Mouse (Mus musculus) stomach, postnatal 0 days (tissue): ENCODE measurements around the gene Col13a1. TPM values are rescaled to one million over a fixed set of nuclear protein-coding genes. Genes with fewer than 3 reads are reported as not detected.

Experiments
- ATAC-seq: fragments of 200-750 bp; cut with Nextera tagmentation; 2 replicates; pipeline ENCODE4 v1.8.0; 2017; ENCODE audit not compliant: low FRiP score, low TSS enrichment
- DNase-seq: peaks from one replicate; pipeline ENCODE4 v3.0.0-alpha.2; 2016; ENCODE audit warnings: low spot score
- H3K27ac ChIP-seq: fragments of 300-500 bp; sonication (generic); replicated peaks from 2 replicates; pipeline ENCODE4 v1.5.1; 2014; ENCODE audit warnings: mild to moderate bottlenecking, control low read depth
- H3K27me3 ChIP-seq: fragments of 300-500 bp; sonication (generic); 2 replicates; pipeline ENCODE4 v1.6.1; 2014; ENCODE audit warnings: low read length; ENCODE audit not compliant: control insufficient read depth, insufficient read depth
- H3K36me3 ChIP-seq: fragments of 300-500 bp; sonication (generic); 2 replicates; pipeline ENCODE4 v1.6.1; 2014; ENCODE audit warnings: low read length, mixed read lengths; ENCODE audit not compliant: control insufficient read depth, insufficient read depth
- H3K4me1 ChIP-seq: fragments of 300-500 bp; sonication (generic); replicated peaks from 2 replicates; pipeline ENCODE4 v1.6.1; 2014; ENCODE audit warnings: antibody characterized with exemption; ENCODE audit not compliant: control insufficient read depth, insufficient read depth
- H3K4me2 ChIP-seq: fragments of 300-500 bp; sonication (generic); replicated peaks from 2 replicates; pipeline ENCODE4 v1.6.1; 2014; ENCODE audit warnings: low read depth, mild to moderate bottlenecking, control low read depth, moderate library complexity
- H3K4me3 ChIP-seq: fragments of 300-500 bp; sonication (generic); 2 replicates; pipeline ENCODE4 v1.5.1; 2014; ENCODE audit warnings: low read depth, low read length, control low read depth
- H3K9ac ChIP-seq: fragments of 300-500 bp; sonication (generic); 2 replicates; pipeline ENCODE4 v1.6.1; 2014; ENCODE audit warnings: mild to moderate bottlenecking, low read length, control low read depth, mixed read lengths
- H3K9me3 ChIP-seq: fragments of 300-500 bp; sonication (generic); 2 replicates; pipeline ENCODE4 v1.6.1; 2016; ENCODE audit warnings: low read length; ENCODE audit not compliant: control insufficient read depth
- CTCF ChIP-seq: IDR thresholded peaks from 2 replicates; pipeline ENCODE4 v1.5.1; 2016; ENCODE audit warnings: antibody characterized with exemption, low read depth, mild to moderate bottlenecking, moderate library complexity
- EP300 ChIP-seq: optimal IDR thresholded peaks from 2 replicates; pipeline ENCODE3; 2016; ENCODE audit warnings: antibody characterized with exemption
- WGBS: fragments of 180-500 bp; shearing (Covaris S2); extraction: QIAGEN DNeasy Blood & Tissue Kit; methylation state at CpG from one replicate; pipeline ENCODE4 v1.1.7; 2014; 5-methylcytosine and 5-hydroxymethylcytosine counted together
- polyA plus RNA-seq: library from polyadenylated mRNA; unstranded; fragments of >200 nt; fragmentation: Nextera tagmentation; extraction: Ambion mirVana; gene quantifications from 2 replicates; pipeline ENCODE4 v1.2.1, GENCODE M21; 2015

Col13a1 gene
- polyA plus RNA-seq, 1 experiment from 2014 or later = 2.3 TPM

DNA sequence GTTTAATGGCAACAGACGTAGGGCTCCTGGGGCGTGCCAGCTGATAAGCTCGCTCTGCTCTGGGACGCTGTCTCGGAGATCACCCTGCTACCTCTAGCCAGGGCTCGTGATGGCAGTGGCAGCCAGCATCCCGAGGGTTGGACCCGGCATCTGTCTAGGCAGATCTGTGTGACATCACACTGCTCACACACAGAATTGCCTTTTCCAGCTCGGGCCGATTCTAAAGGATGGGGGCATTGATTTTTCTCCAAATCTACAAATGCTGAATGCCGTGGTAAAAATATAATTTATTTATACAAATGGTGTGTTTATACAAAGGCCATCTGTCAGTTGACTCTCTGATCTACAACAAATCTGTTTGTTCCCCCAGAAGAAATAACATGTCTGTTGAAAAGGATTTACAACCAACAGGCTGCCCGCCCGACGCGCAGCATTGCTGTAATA, 180.8 kb downstream of the Col13a1 start:
- H3K36me3 ChIP-seq = no peaks in the 10 kb centered on the region
- H3K27me3 ChIP-seq = no peaks in the 10 kb centered on the region
- 39% methylated on average over 15 of the region's 15 CpGs for WGBS
- no peaks in the 10 kb centered on the region for H3K9me3 ChIP-seq
- no peak overlapping the region for H3K4me3 ChIP-seq
- no peaks in the 10 kb centered on the region for H3K4me1 ChIP-seq
- H3K27ac ChIP-seq = no peak overlapping the region
- no peak overlapping the region for H3K4me2 ChIP-seq
- TF ChIP-seq CTCF (no peak), EP300 (no peak)
- no peak for DNase-seq
- ATAC-seq = no peak
- no peak overlapping the region for H3K9ac ChIP-seq

DNA sequence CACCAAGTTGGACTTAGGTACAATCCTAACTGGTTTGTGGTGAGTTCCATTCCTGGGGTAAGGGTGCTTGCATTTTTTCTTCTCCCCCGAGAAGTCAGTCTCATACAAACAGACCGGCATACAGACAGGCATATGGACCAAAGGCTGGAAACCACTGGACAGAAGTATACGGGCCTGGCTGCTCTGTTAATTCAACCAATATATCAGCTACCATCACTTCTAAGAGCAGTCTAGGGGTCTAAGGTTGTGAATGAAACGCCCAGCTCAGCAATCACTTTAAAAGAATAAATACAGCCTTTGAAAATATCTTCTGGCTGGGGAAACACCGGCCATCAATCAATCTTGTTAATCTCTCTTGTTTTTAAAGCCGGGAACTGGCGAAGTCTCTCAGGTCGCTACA, 183.4 kb downstream of the Col13a1 start:
- WGBS = 19% methylated on average over 8 of the region's 8 CpGs
- Histone ChIP-seq H3K9me3 (no peaks in the 10 kb centered on the region), H3K4me1 (no peaks in the 10 kb centered on the region), H3K27ac (no peak overlapping the region), H3K9ac (no peak overlapping the region), H3K4me2 (no peak overlapping the region), H3K36me3 (no peaks in the 10 kb centered on the region), H3K4me3 (no peak overlapping the region), H3K27me3 (no peaks in the 10 kb centered on the region)
- DNase-seq (no peak), ATAC-seq (no peak)
- TF ChIP-seq CTCF (no peak), EP300 (no peak)

DNA sequence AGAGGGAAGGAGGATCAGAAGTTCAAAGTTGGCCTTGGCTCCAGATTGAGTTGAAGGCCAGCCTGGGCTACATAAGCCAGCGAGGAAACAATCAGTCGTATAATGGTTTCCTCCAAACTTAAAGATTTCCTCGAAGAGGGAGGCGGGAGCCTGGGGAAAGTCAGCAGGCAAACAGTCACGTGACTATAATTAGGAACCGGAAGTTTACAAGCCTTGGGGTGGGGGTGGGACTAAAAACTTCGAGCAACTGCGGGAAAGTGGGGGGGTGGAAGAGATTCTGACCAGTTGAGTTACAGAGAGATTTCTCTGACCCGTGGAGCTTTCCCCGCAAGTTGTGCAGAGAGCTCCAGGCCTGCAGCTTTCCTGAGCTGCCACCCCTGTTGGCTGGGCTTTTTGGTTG, 183.9 kb downstream of the Col13a1 start:
- 45% methylated on average over 10 of the region's 10 CpGs for WGBS
- DNase-seq (no peak), ATAC-seq (no peak)
- Histone ChIP-seq H3K9ac (no peak overlapping the region), H3K27me3 (no peaks in the 10 kb centered on the region), H3K4me1 (no peaks in the 10 kb centered on the region), H3K36me3 (no peaks in the 10 kb centered on the region), H3K4me2 (no peak overlapping the region), H3K4me3 (no peak overlapping the region), H3K27ac (no peak overlapping the region), H3K9me3 (no peaks in the 10 kb centered on the region)
- no peak for TF ChIP-seq CTCF
- TF ChIP-seq EP300 = no peak

DNA sequence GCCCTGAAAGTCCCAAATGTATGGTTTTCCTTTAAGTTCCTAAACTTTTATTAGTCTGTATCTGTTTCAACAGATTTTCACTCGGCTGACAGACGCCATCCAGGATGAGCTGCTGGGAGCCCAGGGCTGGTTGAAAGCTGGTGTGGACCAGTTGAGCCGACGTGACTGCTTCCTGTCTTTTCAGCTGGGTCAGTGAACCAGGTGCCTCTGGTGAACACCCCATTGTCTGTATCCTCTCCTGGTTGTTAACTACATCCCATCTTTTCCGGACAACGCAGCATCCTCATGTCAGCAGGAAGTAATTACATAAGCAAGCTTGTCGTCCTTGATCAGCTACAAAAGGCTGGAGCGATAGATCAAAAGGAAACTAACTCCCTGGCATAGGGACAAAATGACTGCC, 185.9 kb downstream of the Col13a1 start:
- no peak for ATAC-seq
- TF ChIP-seq EP300 = no peak
- TF ChIP-seq CTCF = no peak
- Histone ChIP-seq H3K4me1 (no peaks in the 10 kb centered on the region), H3K4me3 (no peak overlapping the region), H3K9me3 (no peaks in the 10 kb centered on the region), H3K4me2 (no peak overlapping the region), H3K27me3 (no peaks in the 10 kb centered on the region), H3K36me3 (no peaks in the 10 kb centered on the region), H3K27ac (no peak overlapping the region), H3K9ac (no peak overlapping the region)
- no peak for DNase-seq
- 51% methylated on average over 8 of the region's 8 CpGs for WGBS

DNA sequence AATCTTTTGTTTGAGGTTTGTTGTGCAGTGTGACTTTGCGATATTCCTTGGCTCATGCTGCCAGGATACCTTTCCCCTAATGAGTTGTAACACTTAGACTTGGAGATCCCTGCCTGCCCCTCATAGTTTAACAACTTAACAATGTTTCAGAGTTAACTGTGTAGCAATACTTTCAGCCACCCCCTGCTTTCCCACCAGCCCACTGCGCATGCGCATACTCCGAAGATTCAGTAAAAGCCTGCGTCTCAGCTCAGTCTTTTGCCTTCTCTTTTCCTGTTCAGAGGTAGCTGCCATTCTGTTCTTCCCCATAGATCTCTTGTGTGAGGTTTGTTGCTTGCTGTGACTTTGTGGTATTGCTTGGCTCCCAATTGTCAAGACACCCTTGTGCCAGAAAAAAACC, 190.4 kb downstream of the Col13a1 start:
- Histone ChIP-seq H3K4me1 (no peaks in the 10 kb centered on the region), H3K27me3 (no peaks in the 10 kb centered on the region), H3K36me3 (no peaks in the 10 kb centered on the region), H3K4me2 (no peak overlapping the region), H3K27ac (no peak overlapping the region), H3K4me3 (no peak overlapping the region), H3K9ac (no peak overlapping the region), H3K9me3 (no peaks in the 10 kb centered on the region)
- DNase-seq (no peak), ATAC-seq (no peak)
- TF ChIP-seq CTCF = no peak
- no peak for TF ChIP-seq EP300
- WGBS = 96% methylated on average over 5 of the region's 5 CpGs

Other genes with a start within 250 kb of the Col13a1 start
- gene H2afy2, start 195.0 kb downstream of the Col13a1 start, polyA plus RNA-seq = 26.0 and 28.7 TPM in 2 replicates
- 0.79 and 1.2 TPM in 2 replicates for gene Neurog3, start 154.0 kb upstream of the Col13a1 start, polyA plus RNA-seq
- 30.6 and 33.4 TPM in 2 replicates for gene Fam241b, start 164.8 kb upstream of the Col13a1 start, polyA plus RNA-seq